Mouse (Mus musculus): ENCODE measurements around the gene Prkar2b. TPM values are rescaled to one million over a fixed set of nuclear protein-coding genes. Genes with fewer than 3 reads are reported as not detected.

Gene Prkar2b
- polyA plus RNA-seq, 1 experiment, result 10.9 TPM

- WGBS, result 89% methylated on average over 4 of the region's 4 CpGs
- Histone ChIP-seq H3K27ac (ENCODE audit: control insufficient read depth, insufficient read depth, low read length) (no peak overlapping the region), H3K27me3 (ENCODE audit: control insufficient read depth, insufficient read depth, low read length) (no peaks in the 10 kb centered on the region), H3K36me3 (ENCODE audit: control insufficient read depth, insufficient read depth, low read length) (no peaks in the 10 kb centered on the region), H3K4me1 (replicated peaks; ENCODE audit: control insufficient read depth, insufficient read depth, low read length) (no peaks in the 10 kb centered on the region), H3K4me3 (ENCODE audit: control insufficient read depth, insufficient read depth, low read length) (no peak overlapping the region)
- DNase-seq, result no peak
- TF ChIP-seq POLR2A (IDR thresholded peaks at IDR 0.05; ENCODE audit: control insufficient read depth, extremely low read depth, insufficient read depth, low read length, poor library complexity) (no peak), CTCF (IDR thresholded peaks at IDR 0.05; ENCODE audit: borderline replicate concordance, control insufficient read depth, extremely low read depth, insufficient read depth, low read length, poor library complexity) (no peak)
Measured at GRCm38 (mm10) chr12:32098596-32098995, 37.5 kb upstream of the Prkar2b start.

GRCm38 (mm10) chr12:32097107-32097506 is 36.0 kb upstream of the Prkar2b start:
- no peak for DNase-seq
- Histone ChIP-seq H3K4me1 (replicated peaks; ENCODE audit: control insufficient read depth, insufficient read depth, low read length) (no peaks in the 10 kb centered on the region), H3K27me3 (ENCODE audit: control insufficient read depth, insufficient read depth, low read length) (no peaks in the 10 kb centered on the region), H3K36me3 (ENCODE audit: control insufficient read depth, insufficient read depth, low read length) (no peaks in the 10 kb centered on the region), H3K4me3 (ENCODE audit: control insufficient read depth, insufficient read depth, low read length) (no peak overlapping the region), H3K27ac (ENCODE audit: control insufficient read depth, insufficient read depth, low read length) (no peak overlapping the region)
- 12% methylated on average over 1 of the region's 1 CpGs for WGBS
- TF ChIP-seq POLR2A (IDR thresholded peaks at IDR 0.05; ENCODE audit: control insufficient read depth, extremely low read depth, insufficient read depth, low read length, poor library complexity) (no peak), CTCF (IDR thresholded peaks at IDR 0.05; ENCODE audit: borderline replicate concordance, control insufficient read depth, extremely low read depth, insufficient read depth, low read length, poor library complexity) (no peak)

- H3K27ac ChIP-seq (ENCODE audit: control insufficient read depth, insufficient read depth, low read length), result no peak overlapping the region
- TF ChIP-seq CTCF (IDR thresholded peaks at IDR 0.05; ENCODE audit: borderline replicate concordance, control insufficient read depth, extremely low read depth, insufficient read depth, low read length, poor library complexity) (no peak), POLR2A (IDR thresholded peaks at IDR 0.05; ENCODE audit: control insufficient read depth, extremely low read depth, insufficient read depth, low read length, poor library complexity) (no peak)
- H3K4me1 ChIP-seq (replicated peaks; ENCODE audit: control insufficient read depth, insufficient read depth, low read length), result no peaks in the 10 kb centered on the region
- no peak for DNase-seq
- WGBS, result 97% methylated on average over 1 of the region's 1 CpGs
- no peaks in the 10 kb centered on the region for H3K27me3 ChIP-seq (ENCODE audit: control insufficient read depth, insufficient read depth, low read length)
- no peak overlapping the region for H3K4me3 ChIP-seq (ENCODE audit: control insufficient read depth, insufficient read depth, low read length)
- no peaks in the 10 kb centered on the region for H3K36me3 ChIP-seq (ENCODE audit: control insufficient read depth, insufficient read depth, low read length)
Measured at GRCm38 (mm10) chr12:32095164-32095563, 34.1 kb upstream of the Prkar2b start.

GRCm38 (mm10) chr12:32092452-32092851 is 31.4 kb upstream of the Prkar2b start:
- H3K4me1 ChIP-seq (replicated peaks; ENCODE audit: control insufficient read depth, insufficient read depth, low read length), result peaks cover under 1% of the 10 kb centered on the region; the same call in 1 of the 2 replicates
- TF ChIP-seq CTCF (IDR thresholded peaks at IDR 0.05; ENCODE audit: borderline replicate concordance, control insufficient read depth, extremely low read depth, insufficient read depth, low read length, poor library complexity) (no peak), POLR2A (IDR thresholded peaks at IDR 0.05; ENCODE audit: control insufficient read depth, extremely low read depth, insufficient read depth, low read length, poor library complexity) (no peak)
- H3K27me3 ChIP-seq (ENCODE audit: control insufficient read depth, insufficient read depth, low read length), result no peaks in the 10 kb centered on the region
- H3K27ac ChIP-seq (ENCODE audit: control insufficient read depth, insufficient read depth, low read length), result no peak overlapping the region
- DNase-seq, result no peak
- H3K36me3 ChIP-seq (ENCODE audit: control insufficient read depth, insufficient read depth, low read length), result no peaks in the 10 kb centered on the region
- no peak overlapping the region for H3K4me3 ChIP-seq (ENCODE audit: control insufficient read depth, insufficient read depth, low read length)
- WGBS, result 97% methylated on average over 4 of the region's 4 CpGs

- Histone ChIP-seq H3K4me3 (ENCODE audit: control insufficient read depth, insufficient read depth, low read length) (no peak overlapping the region), H3K27me3 (ENCODE audit: control insufficient read depth, insufficient read depth, low read length) (no peaks in the 10 kb centered on the region), H3K4me1 (replicated peaks; ENCODE audit: control insufficient read depth, insufficient read depth, low read length) (peaks cover 7% of the 10 kb centered on the region), H3K27ac (ENCODE audit: control insufficient read depth, insufficient read depth, low read length) (no peak overlapping the region), H3K36me3 (ENCODE audit: control insufficient read depth, insufficient read depth, low read length) (no peaks in the 10 kb centered on the region)
- DNase-seq, result peak; percentile 25
- 2% methylated on average over 3 of the region's 3 CpGs for WGBS
- TF ChIP-seq POLR2A (IDR thresholded peaks at IDR 0.05; ENCODE audit: control insufficient read depth, extremely low read depth, insufficient read depth, low read length, poor library complexity) (no peak), CTCF (IDR thresholded peaks at IDR 0.05; ENCODE audit: borderline replicate concordance, control insufficient read depth, extremely low read depth, insufficient read depth, low read length, poor library complexity) (no peak)
Measured at GRCm38 (mm10) chr12:32088566-32088965, 27.5 kb upstream of the Prkar2b start.

- H3K4me3 ChIP-seq (ENCODE audit: control insufficient read depth, insufficient read depth, low read length), result no peak overlapping the region
- TF ChIP-seq CTCF (IDR thresholded peaks at IDR 0.05; ENCODE audit: borderline replicate concordance, control insufficient read depth, extremely low read depth, insufficient read depth, low read length, poor library complexity) (no peak), POLR2A (IDR thresholded peaks at IDR 0.05; ENCODE audit: control insufficient read depth, extremely low read depth, insufficient read depth, low read length, poor library complexity) (no peak)
- peaks cover 7% of the 10 kb centered on the region for H3K4me1 ChIP-seq (replicated peaks; ENCODE audit: control insufficient read depth, insufficient read depth, low read length)
- DNase-seq, result peak; percentile 13
- H3K27ac ChIP-seq (ENCODE audit: control insufficient read depth, insufficient read depth, low read length), result no peak overlapping the region
- no peaks in the 10 kb centered on the region for H3K27me3 ChIP-seq (ENCODE audit: control insufficient read depth, insufficient read depth, low read length)
- no peaks in the 10 kb centered on the region for H3K36me3 ChIP-seq (ENCODE audit: control insufficient read depth, insufficient read depth, low read length)
- 4% methylated on average over 8 of the region's 8 CpGs for WGBS
Measured at GRCm38 (mm10) chr12:32087339-32087738, 26.2 kb upstream of the Prkar2b start.

- Histone ChIP-seq H3K4me3 (ENCODE audit: control insufficient read depth, insufficient read depth, low read length) (no peak overlapping the region), H3K27me3 (ENCODE audit: control insufficient read depth, insufficient read depth, low read length) (no peaks in the 10 kb centered on the region), H3K36me3 (ENCODE audit: control insufficient read depth, insufficient read depth, low read length) (no peaks in the 10 kb centered on the region), H3K4me1 (replicated peaks; ENCODE audit: control insufficient read depth, insufficient read depth, low read length) (peaks cover 7% of the 10 kb centered on the region), H3K27ac (ENCODE audit: control insufficient read depth, insufficient read depth, low read length) (no peak overlapping the region)
- TF ChIP-seq POLR2A (IDR thresholded peaks at IDR 0.05; ENCODE audit: control insufficient read depth, extremely low read depth, insufficient read depth, low read length, poor library complexity), result no peak
- TF ChIP-seq CTCF (IDR thresholded peaks at IDR 0.05; ENCODE audit: borderline replicate concordance, control insufficient read depth, extremely low read depth, insufficient read depth, low read length, poor library complexity), result no peak
- DNase-seq, result no peak
- 28% methylated on average over 3 of the region's 3 CpGs for WGBS
Measured at GRCm38 (mm10) chr12:32086874-32087273, 25.8 kb upstream of the Prkar2b start.
